Mouse (Mus musculus) midbrain, postnatal 0 days (tissue): ENCODE data around the gene Slc15a1. TPM values are rescaled to one million over a fixed set of nuclear protein-coding genes. Genes with fewer than 3 reads are reported as not detected.
"Not testable (repeated sequence)": the region's sequence is repeated elsewhere in the genome, so short reads cannot be mapped to it uniquely, and the experiment has no call there.

Source experiments
- ATAC-seq: fragments of 200-750 bp; cut with Nextera tagmentation; 2 replicates; pipeline ENCODE4 v1.8.0; 2017; ENCODE audit warnings: moderate number of reproducible peaks, mild to moderate bottlenecking, moderate TSS enrichment, moderate library complexity; ENCODE audit not compliant: low FRiP score
- DNase-seq: peaks from one replicate; pipeline ENCODE4 v3.0.0-alpha.2; 2015; ENCODE audit warnings: low spot score
- H3K27ac ChIP-seq: fragments of 300-500 bp; sonication (generic); 2 replicates; pipeline ENCODE4 v1.5.1; 2014; ENCODE audit warnings: low read depth, mild to moderate bottlenecking, low read length, mixed read lengths
- H3K27me3 ChIP-seq: fragments of 300-500 bp; sonication (generic); 2 replicates; pipeline ENCODE4 v1.6.1; 2014; ENCODE audit warnings: low read length, control low read depth, mixed read lengths; ENCODE audit not compliant: insufficient read depth
- H3K36me3 ChIP-seq: fragments of 300-500 bp; sonication (generic); 2 replicates; pipeline ENCODE4 v1.6.1; 2014; ENCODE audit warnings: low read length, control low read depth, mixed read lengths; ENCODE audit not compliant: insufficient read depth
- H3K4me1 ChIP-seq: fragments of 300-500 bp; sonication (generic); 2 replicates; pipeline ENCODE4 v1.6.1; 2014; ENCODE audit warnings: mild to moderate bottlenecking, control low read depth, antibody characterized with exemption, low read length, mixed read lengths; ENCODE audit not compliant: insufficient read depth
- H3K4me2 ChIP-seq: fragments of 300-500 bp; sonication (generic); 2 replicates; pipeline ENCODE4 v1.6.1; 2014; ENCODE audit warnings: low read depth, mild to moderate bottlenecking, low read length, mixed read lengths; ENCODE audit not compliant: poor library complexity, severe bottlenecking
- H3K4me3 ChIP-seq: fragments of 300-500 bp; sonication (generic); 2 replicates; pipeline ENCODE4 v1.5.1; 2014; ENCODE audit warnings: low read depth, mild to moderate bottlenecking, low read length, moderate library complexity
- H3K9ac ChIP-seq: fragments of 300-500 bp; sonication (generic); replicated peaks from 2 replicates; pipeline ENCODE4 v1.6.1; 2014; ENCODE audit warnings: mild to moderate bottlenecking, low read length, moderate library complexity, mixed read lengths; ENCODE audit not compliant: poor library complexity, severe bottlenecking
- H3K9me3 ChIP-seq: fragments of 300-500 bp; sonication (generic); 2 replicates; pipeline ENCODE4 v1.6.1; 2016; ENCODE audit warnings: low read length, control low read depth
- CTCF ChIP-seq: IDR thresholded peaks from 2 replicates; pipeline ENCODE4 v1.5.1; 2016; ENCODE audit warnings: antibody characterized with exemption, mild to moderate bottlenecking
- WGBS: fragments of 180-500 bp; shearing (Covaris S2); extraction: QIAGEN DNeasy Blood & Tissue Kit; methylation state at CpG from one replicate; pipeline ENCODE4 v1.1.7; 2014; 5-methylcytosine and 5-hydroxymethylcytosine counted together
- polyA plus RNA-seq: library from polyadenylated mRNA; unstranded; fragments of >200 nt; fragmentation: Nextera tagmentation; extraction: Ambion mirVana; gene quantifications from 2 replicates; pipeline ENCODE4 v1.2.1, GENCODE M21; 2015
- total RNA-seq: library from RNA; depleted of rRNA; stranded (reverse); fragments of >200 nt; gene quantifications from 2 replicates; pipeline ENCODE4 v1.2.3, GENCODE M21; 2014; rRNA removed

The Slc15a1 gene
- total and polyA plus RNA-seq, 2 experiments from 2014 or later = 0.05 to 0.06 TPM

DNA sequence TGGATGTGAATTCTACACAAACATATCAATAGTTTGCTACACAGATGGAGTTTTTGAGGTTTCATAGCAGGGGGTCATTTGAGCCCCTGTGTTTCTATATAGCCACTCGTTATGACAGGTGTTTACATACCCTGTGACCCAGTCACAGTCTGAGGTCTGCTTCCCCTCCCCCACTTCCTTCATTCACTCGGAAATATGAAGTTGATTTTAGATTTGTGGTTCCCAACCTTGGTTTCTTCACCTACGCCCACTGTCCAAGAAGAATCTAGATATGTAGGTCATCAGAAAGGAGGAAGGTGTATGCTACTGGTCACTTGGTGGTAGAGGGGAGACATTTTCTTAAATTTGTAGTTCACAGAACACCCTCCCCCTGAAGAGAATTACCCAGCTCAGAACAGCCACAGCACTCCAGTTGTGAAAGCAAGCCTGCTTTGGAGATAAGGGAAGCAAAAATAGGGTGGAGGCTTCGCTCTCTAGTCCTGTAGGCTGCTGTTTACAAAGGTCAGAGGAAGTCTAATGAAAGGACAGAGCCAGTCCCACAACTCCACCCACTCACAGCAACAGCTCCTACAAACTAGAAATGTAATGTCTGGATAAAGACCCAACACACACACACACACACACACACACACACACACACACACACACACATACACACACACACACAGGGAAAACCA is 82.2 kb downstream of the Slc15a1 start:
- Histone ChIP-seq H3K27me3 (no peaks in the 10 kb centered on the region), H3K9me3 (no peaks in the 10 kb centered on the region), H3K9ac (no peak overlapping the region), H3K36me3 (no peaks in the 10 kb centered on the region), H3K4me3 (no peak overlapping the region), H3K4me1 (no peaks in the 10 kb centered on the region), H3K27ac (no peak overlapping the region), H3K4me2 (no peak overlapping the region)
- DNase-seq (no peak), ATAC-seq (no peak)
- WGBS = 78% methylated on average over 4 of the region's 4 CpGs
- no peak for TF ChIP-seq CTCF

DNA sequence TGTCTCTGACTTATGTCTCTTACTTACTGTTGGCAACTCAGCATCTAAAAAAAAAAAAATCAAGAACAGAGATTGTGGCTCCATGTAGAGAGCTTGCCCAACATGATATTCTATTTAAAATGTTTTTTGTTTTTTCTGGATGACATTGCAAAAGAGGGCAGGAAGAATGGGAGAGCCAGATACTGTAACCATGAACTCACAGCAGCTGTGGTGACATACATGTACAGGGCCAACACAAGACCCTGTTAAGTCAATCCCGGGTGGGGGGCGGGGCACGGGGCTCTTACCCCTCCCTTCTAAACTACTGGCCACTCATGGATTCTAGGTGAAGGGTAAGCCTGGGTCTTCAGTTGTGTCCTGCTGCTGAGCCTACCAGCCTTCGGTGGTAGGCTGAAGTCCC is 83.1 kb downstream of the Slc15a1 start:
- no peaks in the 10 kb centered on the region for H3K9me3 ChIP-seq
- H3K36me3 ChIP-seq = no peaks in the 10 kb centered on the region
- H3K27ac ChIP-seq = no peak overlapping the region
- no peak overlapping the region for H3K4me3 ChIP-seq
- H3K9ac ChIP-seq = no peak overlapping the region
- no peak for DNase-seq
- H3K4me2 ChIP-seq = no peak overlapping the region
- TF ChIP-seq CTCF = no peak
- no peaks in the 10 kb centered on the region for H3K4me1 ChIP-seq
- WGBS = 92% methylated on average over 4 of the region's 4 CpGs
- no peaks in the 10 kb centered on the region for H3K27me3 ChIP-seq
- no peak for ATAC-seq

DNA sequence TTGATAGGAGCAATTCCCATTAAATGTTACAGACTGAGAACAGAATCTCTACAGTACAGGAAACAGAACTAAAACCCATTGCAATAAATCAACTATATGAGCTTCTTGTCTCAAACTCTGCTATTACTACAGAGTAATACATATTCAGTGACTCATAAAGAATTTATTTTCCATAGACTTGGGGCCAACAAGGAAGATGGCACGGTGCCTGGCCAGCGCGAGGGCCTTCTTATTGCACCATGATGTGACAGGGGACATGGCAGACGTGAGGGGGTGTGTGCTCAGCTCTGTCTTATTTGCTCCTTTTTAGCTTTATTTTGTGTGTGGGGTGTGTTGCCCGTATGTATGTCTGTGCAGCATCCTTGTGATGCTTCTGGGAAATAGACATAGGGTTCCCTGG is 87.5 kb downstream of the Slc15a1 start:
- Histone ChIP-seq H3K27me3 (no peaks in the 10 kb centered on the region), H3K4me1 (no peaks in the 10 kb centered on the region), H3K4me3 (no peak overlapping the region), H3K9ac (no peak overlapping the region), H3K4me2 (no peak overlapping the region), H3K27ac (no peak overlapping the region), H3K36me3 (no peaks in the 10 kb centered on the region), H3K9me3 (no peaks in the 10 kb centered on the region)
- WGBS = 85% methylated on average over 5 of the region's 5 CpGs
- ATAC-seq (no peak), DNase-seq (peak; percentile 9)
- TF ChIP-seq CTCF = no peak

- DNase-seq = no peak
- WGBS = 88% methylated on average over 9 of the region's 12 CpGs
Measured at GRCm38 (mm10) chr14:121416626-121417319, 88.3 kb downstream of the Slc15a1 start.

DNA sequence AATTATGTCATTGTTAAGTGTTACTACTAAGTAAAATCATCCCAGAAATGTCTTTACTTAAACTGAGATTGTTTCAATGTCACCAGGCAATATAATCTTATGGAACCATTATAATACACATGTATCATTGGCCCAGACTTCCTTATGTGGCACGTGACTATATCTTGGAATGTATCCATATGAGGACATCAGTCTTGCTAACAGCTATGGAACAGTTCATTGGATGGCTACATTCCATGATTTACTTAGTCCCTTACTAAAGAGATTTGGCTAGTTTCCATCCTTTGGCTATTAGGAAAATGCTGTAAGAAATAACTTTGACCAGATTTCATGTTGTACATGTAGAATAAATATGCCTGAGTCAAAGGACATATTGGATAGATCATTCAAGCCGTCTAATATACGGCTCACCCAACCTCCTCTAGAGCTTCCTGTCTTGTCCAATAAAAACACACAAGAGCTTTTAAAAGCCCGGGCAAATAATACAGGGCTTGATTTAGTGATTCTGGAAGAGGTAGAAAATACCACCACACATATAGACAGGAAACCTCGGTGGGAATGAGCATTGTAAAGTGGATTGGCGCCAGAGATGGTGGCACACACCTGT is 90.3 kb downstream of the Slc15a1 start:
- TF ChIP-seq CTCF = no peak
- no peak overlapping the region for H3K27ac ChIP-seq
- H3K4me3 ChIP-seq = no peak overlapping the region
- DNase-seq (no peak), ATAC-seq (no peak)
- 90% methylated on average over 6 of the region's 6 CpGs for WGBS
- H3K9me3 ChIP-seq = no peaks in the 10 kb centered on the region
- no peak overlapping the region for H3K9ac ChIP-seq
- no peaks in the 10 kb centered on the region for H3K4me1 ChIP-seq
- H3K36me3 ChIP-seq = no peaks in the 10 kb centered on the region
- no peak overlapping the region for H3K4me2 ChIP-seq
- no peaks in the 10 kb centered on the region for H3K27me3 ChIP-seq

More at GRCm38 (mm10) chr14:121416626-121417319, 88.3 kb downstream of the Slc15a1 start:
- Histone ChIP-seq H3K27me3 (no peaks in the 10 kb centered on the region), H3K4me3 (no peak overlapping the region), H3K9me3 (no peaks in the 10 kb centered on the region), H3K4me2 (no peak overlapping the region), H3K9ac (no peak overlapping the region), H3K36me3 (no peaks in the 10 kb centered on the region), H3K27ac (no peak overlapping the region), H3K4me1 (no peaks in the 10 kb centered on the region)
- ATAC-seq = no peak
- TF ChIP-seq CTCF = no peak

DNA sequence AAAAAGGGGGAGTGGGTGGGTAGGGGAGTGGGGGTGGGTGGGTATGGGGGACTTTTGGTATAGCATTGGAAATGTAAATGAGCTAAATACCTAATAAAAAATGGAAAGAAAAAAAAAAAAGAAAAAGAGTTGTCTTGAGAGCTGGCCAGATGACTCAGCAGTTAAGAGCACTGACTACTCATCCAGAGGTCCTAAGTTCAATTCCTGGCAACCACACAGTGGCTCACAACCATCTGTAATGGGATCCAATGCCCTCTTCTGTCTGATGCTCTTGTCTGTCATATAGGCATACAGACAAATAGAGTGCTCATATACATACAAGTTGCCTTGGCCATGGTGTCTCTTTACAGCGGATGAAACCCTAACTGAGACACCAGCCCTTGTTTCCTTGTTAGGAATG is 91.3 kb downstream of the Slc15a1 start:
- not testable (repeated sequence) for H3K9me3 ChIP-seq, H3K9ac ChIP-seq, H3K27me3 ChIP-seq, H3K4me2 ChIP-seq, H3K4me3 ChIP-seq, H3K4me1 ChIP-seq, ATAC-seq, H3K27ac ChIP-seq, DNase-seq, H3K36me3 ChIP-seq
- WGBS = 96% methylated on average over 1 of the region's 1 CpGs

Other genes starting within 250 kb of the Slc15a1 start
- 19.5 and 22.3 TPM in 2 replicates for gene Stk24, start 125.2 kb downstream of the Slc15a1 start, total RNA-seq
- gene Stk24, start 125.2 kb downstream of the Slc15a1 start, polyA plus RNA-seq = 9.8 and 12.8 TPM in 2 replicates